8 mouse cellular contexts compared by ENCODE assay signal in the genomic region with DNA sequence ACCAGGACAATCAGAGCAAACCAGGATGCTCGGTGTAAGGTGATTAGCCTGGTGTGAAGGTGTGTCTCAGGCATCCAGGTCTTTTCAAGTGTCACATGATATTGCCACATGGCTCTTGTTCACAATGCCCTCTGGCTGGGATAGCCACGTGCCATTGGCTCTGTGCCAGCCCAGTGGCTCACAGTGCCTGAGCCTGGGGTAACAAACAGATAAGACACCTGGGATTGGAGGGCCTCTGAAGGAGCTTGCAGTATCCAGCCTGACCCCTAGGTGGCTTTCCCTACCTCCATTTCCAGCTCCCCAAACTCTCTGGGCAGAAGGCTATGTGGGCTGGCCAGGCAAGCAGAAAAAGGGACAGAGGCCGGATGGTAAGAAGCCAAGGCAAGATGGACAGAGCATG. TPM values are rescaled to one million over a fixed set of nuclear protein-coding genes. Genes with fewer than 3 reads are reported as not detected.
DNase-seq lines count a peak whose midpoint lies in the region; ATAC-seq and TF ChIP-seq lines count a peak whose summit lies in the region.

No protein-coding gene starts in this region.

- no peak overlapping the region for H3K9ac ChIP-seq in ES-E14 (ENCODE audit: insufficient read depth, low read depth, low read length, poor library complexity, severe bottlenecking)
- no peak overlapping the region for H3K9ac ChIP-seq in hindbrain, embryonic 11.5 days (ENCODE audit: low read depth, low read length)
- no peak overlapping the region for H3K9ac ChIP-seq in liver, embryonic 13.5 days

- H3K27me3 ChIP-seq in heart, embryonic 10.5 days (ENCODE audit: insufficient read depth, poor library complexity, severe bottlenecking) = no peaks in the 10 kb centered on the region
- H3K27me3 ChIP-seq in hindbrain, embryonic 11.5 days (ENCODE audit: control insufficient read depth, insufficient read depth, low read length) = no peaks in the 10 kb centered on the region
- no peaks in the 10 kb centered on the region for H3K27me3 ChIP-seq in liver, embryonic 13.5 days

- H3K4me3 ChIP-seq in heart, embryonic 10.5 days = no peak overlapping the region
- H3K4me3 ChIP-seq in ES-E14 (ENCODE audit: insufficient read depth in 1 of 2, low read depth in 1 of 2, low read length in 2 of 2, poor library complexity in 1 of 2, severe bottlenecking in 1 of 2) = no peak overlapping the region
- H3K4me3 ChIP-seq in hindbrain, embryonic 11.5 days (ENCODE audit: low read depth, low read length) = no peak overlapping the region
- H3K4me3 ChIP-seq in liver, embryonic 13.5 days (replicated peaks) = no peak overlapping the region

- in situ Hi-C loops in ES-E14 (cut with MboI; ENCODE audit: low sequenced_read_pairs in 2 of 2, unreplicated experiment in 2 of 2) = no loop called here

- H3K4me1 ChIP-seq in heart, embryonic 10.5 days = peaks cover 27% of the 10 kb centered on the region; the same call in 1 of the 2 replicates
- peaks cover 3 to 27% of the 10 kb centered on the region in 2 experiments; a peak in 3 of 4 replicates for H3K4me1 ChIP-seq in ES-E14 (ENCODE audit: control insufficient read depth in 2 of 2, insufficient read depth in 2 of 2, low read length in 2 of 2, poor library complexity in 1 of 2)
- H3K4me1 ChIP-seq in hindbrain, embryonic 11.5 days (replicated peaks; ENCODE audit: control insufficient read depth, insufficient read depth, low read length) = no peaks in the 10 kb centered on the region
- no peaks in the 10 kb centered on the region for H3K4me1 ChIP-seq in liver, embryonic 13.5 days (replicated peaks)

- 38% methylated on average over 3 of the region's 3 CpGs for WGBS in heart, embryonic 10.5 days
- 47% methylated on average over 3 of the region's 3 CpGs for WGBS in hindbrain, embryonic 11.5 days
- 34% methylated on average over 3 of the region's 3 CpGs for WGBS in liver, embryonic 13.5 days (ENCODE audit: insufficient replicate concordance)

- no peaks in the 10 kb centered on the region for H3K36me3 ChIP-seq in heart, embryonic 10.5 days
- no peaks in the 10 kb centered on the region for H3K36me3 ChIP-seq in ES-E14 (ENCODE audit: control insufficient read depth, insufficient read depth, low read length, poor library complexity, severe bottlenecking)
- H3K36me3 ChIP-seq in hindbrain, embryonic 11.5 days (ENCODE audit: control insufficient read depth, insufficient read depth, low read length) = no peaks in the 10 kb centered on the region
- no peaks in the 10 kb centered on the region for H3K36me3 ChIP-seq in liver, embryonic 13.5 days

- peak; percentile 82 for DNase-seq in heart, embryonic 10.5 days (ENCODE audit: low spot score)
- no peak for DNase-seq in heart, postnatal 25 days (ENCODE audit: low spot score)
- peak; percentile 51 for DNase-seq in ES-E14 (ENCODE audit: low read depth, low spot score)
- DNase-seq in cerebellum, adult 8-10 months = peak; percentile 81
- DNase-seq in hindbrain, embryonic 11.5 days (ENCODE audit: low spot score) = peak; percentile 66
- DNase-seq in liver, embryonic 13.5 days = peak; percentile 3
- DNase-seq in thymus, postnatal 4 days = peak; percentile 58
- DNase-seq in left cerebral cortex, adult 11 months (ENCODE audit: low spot score) = no peak

- no peak for ATAC-seq in hindbrain, embryonic 11.5 days (ENCODE audit: low FRiP score)
- ATAC-seq in liver, embryonic 13.5 days (ENCODE audit: low read depth) = no peak

- no peaks in the 10 kb centered on the region for H3K9me3 ChIP-seq in heart, embryonic 10.5 days
- no peaks in the 10 kb centered on the region for H3K9me3 ChIP-seq in ES-E14 (ENCODE audit: control insufficient read depth, insufficient read depth, low read depth, low read length)
- H3K9me3 ChIP-seq in hindbrain, embryonic 11.5 days (ENCODE audit: control insufficient read depth, low read length) = no peaks in the 10 kb centered on the region
- H3K9me3 ChIP-seq in liver, embryonic 13.5 days (replicated peaks) = no peaks in the 10 kb centered on the region

- no peak overlapping the region for H3K4me2 ChIP-seq in hindbrain, embryonic 11.5 days (replicated peaks; ENCODE audit: low read depth, low read length)
- H3K4me2 ChIP-seq in liver, embryonic 13.5 days = no peak overlapping the region

- H3K27ac ChIP-seq in heart, embryonic 10.5 days = no peak overlapping the region
- no peak overlapping the region for H3K27ac ChIP-seq in ES-E14 (ENCODE audit: insufficient read depth, low read depth, low read length, poor library complexity, severe bottlenecking)
- no peak overlapping the region for H3K27ac ChIP-seq in hindbrain, embryonic 11.5 days (ENCODE audit: low read depth, low read length)
- no peak overlapping the region for H3K27ac ChIP-seq in liver, embryonic 13.5 days

- intact Hi-C loops in heart, postnatal 25 days (cut with DNase I) = no loop called here

TF ChIP-seq in ES-E14, 5 proteins besides CTCF, POLR2A, EP300 and RAD21:
- TF ChIP-seq HCFC1 (IDR thresholded peaks at IDR 0.05; ENCODE audit: borderline replicate concordance, insufficient read depth, low read length) (no peak), ZNF384 (IDR thresholded peaks at IDR 0.05; ENCODE audit: low read depth, low read length) (no peak), CHD2 (IDR thresholded peaks at IDR 0.05; ENCODE audit: low read depth, low read length) (no peak), ZC3H11A (IDR thresholded peaks at IDR 0.05; ENCODE audit: borderline replicate concordance, low read depth, low read length) (no peak), MAFK (IDR thresholded peaks at IDR 0.05; ENCODE audit: insufficient read depth, low read depth, low read length) (no peak)

RNA-seq across cellular contexts. Expression of gene Pgbd5, which starts 35.6 kb away (rescaled TPM):
- polyA plus RNA-seq in heart, embryonic 10.5 days (2016; fragmentation: Nextera tagmentation; extraction: Ambion mirVana) = 1.5 and 1.6 TPM in 2 replicates
- 1 to 10 TPM; 1.1 to 1.3 TPM for total RNA-seq in heart, postnatal 25 days (2021)
- total RNA-seq in ES-E14 (2012; rRNA removed) = 2.1 and 3.5 TPM in 2 replicates
- polyA plus RNA-seq in hindbrain, embryonic 11.5 days (2014; fragmentation: Nextera tagmentation; extraction: Ambion mirVana) = 5.0 and 5.3 TPM in 2 replicates
- polyA plus RNA-seq in liver, embryonic 13.5 days (2015; fragmentation: Nextera tagmentation; extraction: Ambion mirVana) = 0.09 and 0.16 TPM in 2 replicates

Comparison
In these comparisons a context has a peak if more than half of its experiments do, and no peak if none do; other contexts are left out.
1. DNase-seq: peak in heart, embryonic 10.5 days (single experiment), ES-E14 (single experiment), cerebellum, adult 8-10 months (single experiment), hindbrain, embryonic 11.5 days (single experiment), liver, embryonic 13.5 days (single experiment) and thymus, postnatal 4 days (single experiment); none in heart, postnatal 25 days (single experiment) and left cerebral cortex, adult 11 months (single experiment).